Mouse (Mus musculus): ENCODE results near the gene Spns3.

DNA sequence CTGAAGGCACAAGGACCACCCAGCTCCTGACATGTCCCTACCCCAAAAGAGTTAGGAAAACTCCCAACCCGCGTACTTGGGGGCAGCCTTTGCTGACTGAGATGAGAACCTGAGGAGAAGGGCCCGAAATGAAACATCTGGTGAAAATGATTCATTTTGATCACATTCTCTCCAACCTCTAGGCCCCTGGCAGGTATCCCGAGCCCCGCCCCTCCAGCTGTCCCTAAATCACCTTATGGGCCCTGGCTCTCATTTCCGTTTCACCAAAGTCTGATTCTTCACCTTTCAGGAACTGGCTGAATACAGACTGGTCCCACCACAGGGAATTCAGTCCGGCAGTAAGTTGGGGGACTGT is 25.8 kb upstream of the Spns3 start:
- TF ChIP-seq POLR2A (IDR thresholded peaks at IDR 0.05; ENCODE audit: insufficient read length, low read depth) (no peak), POLR2AphosphoS2 (IDR thresholded peaks at IDR 0.05; ENCODE audit: insufficient read length, low read depth) (no peak), MAX (IDR thresholded peaks at IDR 0.05; ENCODE audit: low read depth) (no peak)

Data from myocyte (in vitro differentiated cells).